Mouse (Mus musculus) neural tube, embryonic 13.5 days (tissue): ENCODE data around the gene Aph1b. TPM values are rescaled to one million over a fixed set of nuclear protein-coding genes. Genes with fewer than 3 reads are reported as not detected.

Source experiments
- ATAC-seq: fragments of 200-750 bp; cut with Nextera tagmentation; 2 replicates; pipeline ENCODE4 v1.8.0; 2017; ENCODE audit warnings: low read depth, mild to moderate bottlenecking, moderate TSS enrichment, moderate library complexity
- H3K27ac ChIP-seq: fragments of 300-500 bp; sonication (generic); replicated peaks from 2 replicates; pipeline ENCODE4 v1.5.1; 2015; ENCODE audit warnings: moderate library complexity, mild to moderate bottlenecking, inconsistent platforms
- H3K27me3 ChIP-seq: fragments of 300-500 bp; sonication (generic); 2 replicates; pipeline ENCODE4 v1.6.1; 2015; ENCODE audit warnings: mild to moderate bottlenecking, inconsistent platforms
- H3K36me3 ChIP-seq: fragments of 300-500 bp; sonication (generic); 2 replicates; pipeline ENCODE4 v1.6.1; 2015; ENCODE audit warnings: mild to moderate bottlenecking, inconsistent platforms
- H3K4me1 ChIP-seq: fragments of 300-500 bp; sonication (generic); replicated peaks from 2 replicates; pipeline ENCODE4 v1.6.1; 2015; ENCODE audit warnings: inconsistent platforms
- H3K4me2 ChIP-seq: fragments of 300-500 bp; sonication (generic); 2 replicates; pipeline ENCODE4 v1.6.1; 2015; ENCODE audit warnings: inconsistent platforms, mild to moderate bottlenecking, moderate library complexity
- H3K4me3 ChIP-seq: fragments of 300-500 bp; sonication (generic); 2 replicates; pipeline ENCODE4 v1.5.1; 2015; ENCODE audit warnings: mild to moderate bottlenecking, inconsistent platforms
- H3K9ac ChIP-seq: fragments of 300-500 bp; sonication (generic); 2 replicates; pipeline ENCODE4 v1.6.1; 2015; ENCODE audit warnings: moderate library complexity, mild to moderate bottlenecking, inconsistent platforms
- H3K9me3 ChIP-seq: fragments of 300-500 bp; sonication (generic); 2 replicates; pipeline ENCODE4 v1.6.1; 2016; ENCODE audit warnings: inconsistent platforms
- WGBS: fragments of 180-500 bp; shearing (Covaris S2); methylation state at CpG from one replicate; pipeline ENCODE4 v1.1.7; 2015; 5-methylcytosine and 5-hydroxymethylcytosine counted together
- polyA plus RNA-seq: library from polyadenylated mRNA; unstranded; fragments of >200 nt; fragmentation: Nextera tagmentation; extraction: Ambion mirVana; gene quantifications from 2 replicates; pipeline ENCODE4 v1.2.1, GENCODE M21; 2015

Aph1b gene
- polyA plus RNA-seq, 1 experiment from 2014 or later: 20.0 TPM

DNA sequence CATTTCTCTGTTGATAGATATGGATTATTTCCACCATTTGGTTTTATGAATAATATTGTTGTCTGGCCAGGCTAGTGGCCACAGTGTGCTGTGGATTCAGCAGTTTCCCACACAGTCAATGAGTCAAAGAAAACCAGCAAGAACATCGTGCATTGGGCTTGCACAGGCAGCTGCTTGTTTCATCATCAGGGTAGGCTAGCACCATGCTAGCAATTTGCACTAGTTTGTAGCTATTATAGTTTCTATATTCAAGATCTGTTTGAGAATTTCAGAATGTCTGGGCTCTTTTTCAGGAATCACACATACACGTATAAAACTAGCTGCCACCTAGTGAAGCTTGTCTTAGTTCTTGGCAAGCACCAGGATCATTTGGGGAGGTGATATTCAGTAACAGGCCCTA is 60.2 kb downstream of the Aph1b start:
- no peaks in the 10 kb centered on the region for H3K9me3 ChIP-seq
- ATAC-seq: no peak
- H3K27me3 ChIP-seq: no peaks in the 10 kb centered on the region
- WGBS: 90% methylated on average over 2 of the region's 2 CpGs
- no peak overlapping the region for H3K9ac ChIP-seq
- peaks cover 11% of the 10 kb centered on the region for H3K4me1 ChIP-seq
- no peak overlapping the region for H3K4me3 ChIP-seq
- no peaks in the 10 kb centered on the region for H3K36me3 ChIP-seq
- no peak overlapping the region for H3K27ac ChIP-seq
- H3K4me2 ChIP-seq: no peak overlapping the region

DNA sequence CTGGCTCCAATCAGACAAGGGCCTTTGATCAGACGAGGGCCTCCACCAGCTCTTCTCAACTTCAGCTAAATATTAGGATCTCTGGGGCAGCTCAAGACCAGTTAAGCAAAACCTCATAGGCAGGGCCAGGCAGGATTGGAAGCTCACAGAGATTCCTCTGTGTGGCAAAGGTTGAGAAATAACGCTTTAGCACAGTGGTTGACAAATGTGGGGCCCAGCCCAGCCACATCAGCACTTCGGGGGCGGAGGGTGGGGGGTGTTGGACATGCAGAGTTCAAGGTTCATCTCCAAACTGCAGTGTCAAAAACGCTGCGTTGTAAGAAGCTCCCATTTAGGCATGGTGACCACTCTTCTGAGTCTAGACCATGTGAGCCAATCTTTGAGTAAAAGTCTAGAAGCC is 60.7 kb downstream of the Aph1b start:
- Histone ChIP-seq H3K9ac (no peak overlapping the region), H3K27ac (no peak overlapping the region), H3K4me1 (peaks cover 11% of the 10 kb centered on the region), H3K9me3 (no peaks in the 10 kb centered on the region), H3K27me3 (no peaks in the 10 kb centered on the region), H3K36me3 (no peaks in the 10 kb centered on the region), H3K4me3 (no peak overlapping the region), H3K4me2 (no peak overlapping the region)
- 91% methylated on average over 6 of the region's 6 CpGs for WGBS
- no peak for ATAC-seq

DNA sequence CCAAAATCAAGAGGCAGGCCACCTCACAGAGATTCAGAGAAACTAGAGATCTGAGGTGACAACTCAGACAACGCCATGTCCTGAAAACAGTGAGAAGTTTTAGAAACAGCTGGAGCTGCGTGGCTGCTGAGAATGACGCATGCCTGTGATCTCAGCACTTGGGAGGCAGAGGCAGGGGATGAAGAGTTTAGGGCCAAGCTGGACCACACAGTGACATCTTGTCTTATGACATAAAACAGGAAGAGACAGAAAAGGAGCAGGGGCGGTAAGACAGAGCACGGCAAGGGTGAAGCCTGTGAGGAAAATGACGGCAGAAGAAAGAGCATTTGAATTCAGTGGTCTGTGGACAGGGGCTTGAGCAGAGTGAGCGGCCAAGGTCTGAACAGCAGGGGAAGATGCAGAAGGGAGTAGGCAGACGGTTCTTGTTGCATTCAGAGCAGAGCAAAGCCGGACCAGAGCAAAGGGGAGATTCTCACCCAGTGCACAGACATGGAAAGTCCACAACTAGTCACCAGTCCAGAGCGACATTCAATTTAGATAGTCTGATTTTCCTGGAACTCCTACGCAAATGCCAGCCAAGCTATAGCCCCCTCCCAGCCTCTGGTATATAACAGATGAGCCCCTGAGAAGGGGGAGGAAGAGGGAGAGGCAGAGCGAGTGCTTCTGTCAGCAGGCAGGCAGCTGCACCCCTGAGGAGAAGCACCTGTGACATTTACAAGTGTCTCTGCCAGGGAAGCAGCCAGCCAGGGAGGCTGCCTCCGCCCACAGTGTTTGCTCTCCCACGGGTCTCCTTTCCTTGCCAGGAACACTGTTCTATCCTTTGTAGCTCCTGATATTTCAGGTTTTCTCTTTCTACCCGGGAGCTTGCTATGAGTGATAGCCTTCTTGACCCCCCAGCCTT is 62.2 kb downstream of the Aph1b start:
- H3K27me3 ChIP-seq: no peaks in the 10 kb centered on the region
- no peaks in the 10 kb centered on the region for H3K9me3 ChIP-seq
- H3K9ac ChIP-seq: no peak overlapping the region
- no peak overlapping the region; the same call in 1 of the 2 replicates for H3K27ac ChIP-seq
- no peak overlapping the region for H3K4me3 ChIP-seq
- peaks cover 11% of the 10 kb centered on the region for H3K4me1 ChIP-seq
- H3K4me2 ChIP-seq: no peak overlapping the region
- peak; percentile 56; the same call in 1 of the 2 replicates for ATAC-seq
- 44% methylated on average over 15 of the region's 15 CpGs for WGBS
- H3K36me3 ChIP-seq: no peaks in the 10 kb centered on the region

DNA sequence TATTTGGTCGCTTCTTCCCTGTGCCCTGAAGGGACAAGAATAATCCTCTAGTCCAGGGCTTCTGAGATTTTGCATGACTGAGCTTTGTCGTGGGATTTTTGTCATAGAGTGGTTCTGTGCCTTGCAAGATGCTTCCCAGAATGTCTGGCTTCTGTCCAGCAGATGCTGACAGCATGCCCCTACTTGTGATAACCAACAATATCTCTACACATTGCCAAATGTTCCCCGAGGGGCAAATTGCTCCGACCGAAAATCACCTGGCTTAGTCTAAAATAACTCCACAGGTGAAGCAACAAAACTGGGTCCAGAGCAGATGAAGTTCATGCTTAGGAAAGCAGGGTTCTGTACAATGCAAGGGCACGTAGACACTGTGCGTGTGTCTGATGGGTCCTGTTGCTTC is 64.0 kb downstream of the Aph1b start:
- Histone ChIP-seq H3K27ac (no peak overlapping the region), H3K4me1 (peaks cover 11% of the 10 kb centered on the region), H3K9ac (no peak overlapping the region), H3K27me3 (no peaks in the 10 kb centered on the region), H3K4me3 (no peak overlapping the region), H3K36me3 (no peaks in the 10 kb centered on the region), H3K4me2 (no peak overlapping the region), H3K9me3 (no peaks in the 10 kb centered on the region)
- no peak for ATAC-seq
- 85% methylated on average over 7 of the region's 7 CpGs for WGBS

GRCm38 (mm10) chr9:66730556-66730955 is 64.7 kb downstream of the Aph1b start:
- Histone ChIP-seq H3K9ac (no peak overlapping the region), H3K4me3 (no peak overlapping the region), H3K36me3 (no peaks in the 10 kb centered on the region), H3K4me2 (no peak overlapping the region), H3K27me3 (no peaks in the 10 kb centered on the region), H3K27ac (no peak overlapping the region), H3K9me3 (no peaks in the 10 kb centered on the region), H3K4me1 (peaks cover 11% of the 10 kb centered on the region)
- WGBS: 76% methylated on average over 3 of the region's 3 CpGs
- no peak for ATAC-seq

- H3K4me3 ChIP-seq: no peak overlapping the region
These were observed 68.0 kb downstream of the Aph1b start for GRCm38 (mm10) chr9:66727333-66727732.

GRCm38 (mm10) chr9:66725591-66725990 is 69.7 kb downstream of the Aph1b start:
- Histone ChIP-seq H3K27ac (no peak overlapping the region), H3K4me2 (no peak overlapping the region), H3K9ac (no peak overlapping the region), H3K36me3 (no peaks in the 10 kb centered on the region), H3K9me3 (no peaks in the 10 kb centered on the region), H3K27me3 (no peaks in the 10 kb centered on the region), H3K4me1 (peaks cover 6% of the 10 kb centered on the region; the same call in 1 of the 2 replicates), H3K4me3 (no peak overlapping the region)
- 88% methylated on average over 3 of the region's 3 CpGs for WGBS
- ATAC-seq: no peak

More at GRCm38 (mm10) chr9:66727333-66727732, 68.0 kb downstream of the Aph1b start:
- H3K27me3 ChIP-seq: no peaks in the 10 kb centered on the region
- no peak overlapping the region for H3K27ac ChIP-seq
- no peaks in the 10 kb centered on the region for H3K9me3 ChIP-seq
- no peak overlapping the region for H3K4me2 ChIP-seq
- peaks cover 6% of the 10 kb centered on the region; the same call in 1 of the 2 replicates for H3K4me1 ChIP-seq
- 67% methylated on average over 7 of the region's 7 CpGs for WGBS
- no peaks in the 10 kb centered on the region for H3K36me3 ChIP-seq
- ATAC-seq: no peak
- no peak overlapping the region for H3K9ac ChIP-seq

Other genes starting within 250 kb of the Aph1b start
- gene Usp3, start 202.3 kb downstream of the Aph1b start, polyA plus RNA-seq: 74.7 and 97.3 TPM in 2 replicates
- 0.22 and 1.7 TPM in 2 replicates for gene Car12, start 81.8 kb downstream of the Aph1b start, polyA plus RNA-seq
- 0.29 and 0.70 TPM in 2 replicates for gene Gm10647, start 1.5 kb upstream of the Aph1b start, polyA plus RNA-seq
- gene Aph1c, start 39.2 kb upstream of the Aph1b start, polyA plus RNA-seq: 2.7 and 5.3 TPM in 2 replicates
- gene Rab8b, start 124.2 kb upstream of the Aph1b start, polyA plus RNA-seq: 30.5 and 36.5 TPM in 2 replicates
- gene Rps27l, start 150.6 kb upstream of the Aph1b start, polyA plus RNA-seq: 341 and 348 TPM in 2 replicates
- gene Lactb, start 180.0 kb upstream of the Aph1b start, polyA plus RNA-seq: 11.4 and 13.3 TPM in 2 replicates